Mouse (Mus musculus) ovary, postnatal 14 days (tissue): ENCODE data around the gene Hist1h4h.

Source experiments
- DNase-seq: peaks from one replicate; pipeline ENCODE4 v3.0.0; 2022; ENCODE audit warnings: low spot score

The Hist1h4h gene

GRCm38 (mm10) chr13:23576906-23577639 is 46.2 kb downstream of the Hist1h4h start:
- no peak for DNase-seq

GRCm38 (mm10) chr13:23577835-23578234 is 47.0 kb downstream of the Hist1h4h start:
- DNase-seq: no peak
